Comparison of ENCODE assay signal across 8 mouse cellular contexts in the genomic region with DNA sequence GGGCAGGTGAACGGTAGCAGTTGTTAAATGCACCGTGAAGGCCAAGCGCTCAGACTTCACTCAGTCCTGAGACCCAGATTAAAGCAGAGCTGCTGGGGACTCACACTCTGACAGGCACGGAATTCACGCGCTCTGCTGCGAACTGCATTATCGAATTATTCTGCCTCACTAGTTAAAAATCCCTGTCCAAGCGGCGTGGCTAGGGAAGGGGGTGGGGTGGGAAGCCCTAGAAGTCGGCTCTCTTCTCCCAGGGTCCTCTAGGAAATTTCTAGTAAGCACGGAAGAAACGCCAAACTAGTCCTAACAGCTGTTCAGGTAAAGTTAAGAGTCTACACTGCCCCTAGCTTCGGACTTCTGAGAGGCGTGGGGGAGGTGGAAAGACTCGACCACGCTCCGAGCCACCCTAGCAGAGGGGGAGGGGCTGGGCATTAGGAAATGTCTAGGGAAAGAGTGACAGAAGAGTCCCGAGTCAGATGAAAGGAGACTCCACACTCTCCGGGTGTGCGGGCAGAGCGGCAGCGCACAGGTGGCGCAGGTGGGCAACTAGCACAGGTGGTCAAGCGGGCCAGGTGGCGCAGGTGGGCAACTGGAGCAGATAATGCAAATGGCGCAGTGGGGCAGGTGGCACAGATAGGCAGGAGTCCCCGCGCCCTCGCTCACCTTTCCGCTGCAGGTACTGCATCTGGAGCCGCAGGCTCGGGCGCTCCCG. TPM values are rescaled to one million over a fixed set of nuclear protein-coding genes. Genes with fewer than 3 reads are reported as not detected.
DNase-seq lines count a peak whose midpoint lies in the region; ATAC-seq and TF ChIP-seq lines count a peak whose summit lies in the region.

No protein-coding gene starts in this region.

- WGBS in hindbrain, embryonic 10.5 days = 1% methylated on average over 35 of the region's 35 CpGs
- WGBS in limb, embryonic 15.5 days = 2% methylated on average over 35 of the region's 35 CpGs

- peaks cover 12% of the 10 kb centered on the region for H3K4me1 ChIP-seq in testis, adult 2 months (ENCODE audit: control insufficient read depth, insufficient read depth, low read length)
- H3K4me1 ChIP-seq in hindbrain, embryonic 10.5 days (replicated peaks) = peaks cover 20% of the 10 kb centered on the region
- peaks cover 17% of the 10 kb centered on the region for H3K4me1 ChIP-seq in limb, embryonic 15.5 days

- H3K4me3 ChIP-seq in testis, adult 2 months (ENCODE audit: control insufficient read depth, low read depth, low read length) = peak overlapping the region; percentile 60
- peak overlapping the region; percentile 64 for H3K4me3 ChIP-seq in hindbrain, embryonic 10.5 days
- H3K4me3 ChIP-seq in limb, embryonic 15.5 days = peak overlapping the region; percentile 47

- H3K9ac ChIP-seq in limb, embryonic 15.5 days = 0 out of 2 replicates have a peak overlapping the region, but pooled peaks have one; percentile 11

- DNase-seq in testis, postnatal 14 days (ENCODE audit: low spot score) = no peak
- peak; percentile 63 for DNase-seq in embryo, embryonic 11 days
- peak; percentile 48 for DNase-seq in hindbrain, embryonic 10.5 days (ENCODE audit: low spot score)
- peak; percentile 30 for DNase-seq in naive thymus-derived CD4-positive, alpha-beta T cell, adult 2 months (ENCODE audit: low read depth)
- DNase-seq in left cerebral cortex, adult 8-10 months (ENCODE audit: low spot score in 2 of 2) = no peak
- DNase-seq in ovary, adult 18-20 months (ENCODE audit: low spot score) = no peak

- peak overlapping the region; percentile 90 for H3K4me2 ChIP-seq in limb, embryonic 15.5 days

- no peak for TF ChIP-seq CTCF in testis, adult 2 months (IDR thresholded peaks at IDR 0.05; ENCODE audit: control insufficient read depth, insufficient read depth, insufficient replicate concordance, low read depth, low read length)

- no peaks in the 10 kb centered on the region for H3K36me3 ChIP-seq in testis, adult 2 months (ENCODE audit: control insufficient read depth, insufficient read depth, low read length)
- H3K36me3 ChIP-seq in hindbrain, embryonic 10.5 days = no peaks in the 10 kb centered on the region
- H3K36me3 ChIP-seq in limb, embryonic 15.5 days = no peaks in the 10 kb centered on the region

- H3K27ac ChIP-seq in testis, adult 2 months (ENCODE audit: control insufficient read depth, insufficient read depth, low read depth, low read length) = no peak overlapping the region
- H3K27ac ChIP-seq in hindbrain, embryonic 10.5 days = peak overlapping the region; percentile 75
- H3K27ac ChIP-seq in limb, embryonic 15.5 days = no peak overlapping the region

- ATAC-seq in limb, embryonic 15.5 days (ENCODE audit: insufficient number of reproducible peaks, low FRiP score, low TSS enrichment, low read depth) = no peak

- no peak for TF ChIP-seq POLR2A in testis, adult 2 months (IDR thresholded peaks at IDR 0.05; ENCODE audit: control insufficient read depth, low read depth, low read length)

- peaks cover 10% of the 10 kb centered on the region; the same call in 1 of the 2 replicates for H3K9me3 ChIP-seq in hindbrain, embryonic 10.5 days
- no peaks in the 10 kb centered on the region for H3K9me3 ChIP-seq in limb, embryonic 15.5 days

- peaks cover 3% of the 10 kb centered on the region; the same call in 1 of the 2 replicates for H3K27me3 ChIP-seq in testis, adult 2 months (ENCODE audit: control insufficient read depth, insufficient read depth, low read length)
- peaks cover 53% of the 10 kb centered on the region for H3K27me3 ChIP-seq in hindbrain, embryonic 10.5 days (ENCODE audit: insufficient read depth, poor library complexity, severe bottlenecking)
- H3K27me3 ChIP-seq in limb, embryonic 15.5 days = peaks cover 38% of the 10 kb centered on the region

RNA-seq across cellular contexts. Expression of gene Tbc1d30, which starts 0.6 kb away (rescaled TPM):
- polyA plus RNA-seq in testis, adult 2 months (2012; rRNA removed) = 1.1 and 1.3 TPM in 2 replicates
- polyA plus RNA-seq in hindbrain, embryonic 10.5 days (2016; fragmentation: Nextera tagmentation; extraction: Ambion mirVana) = 3.1 and 4.1 TPM in 2 replicates
- polyA plus RNA-seq in limb, embryonic 15.5 days (2015; fragmentation: Nextera tagmentation; extraction: Ambion mirVana) = 1.1 TPM in 2 replicates
- 10 to 100 TPM; 80.6 to 89.9 (median 82.3) TPM for total RNA-seq in left cerebral cortex, adult 8-10 months (2022)

RNA-seq across cellular contexts. Expression of gene Gns, which starts 14.4 kb away (rescaled TPM):
- 14.5 and 14.7 TPM in 2 replicates for polyA plus RNA-seq in testis, adult 2 months (2012; rRNA removed)
- 39.5 and 39.9 TPM in 2 replicates for polyA plus RNA-seq in hindbrain, embryonic 10.5 days (2016; fragmentation: Nextera tagmentation; extraction: Ambion mirVana)
- polyA plus RNA-seq in limb, embryonic 15.5 days (2015; fragmentation: Nextera tagmentation; extraction: Ambion mirVana) = 46.0 and 47.6 TPM in 2 replicates
- total RNA-seq in left cerebral cortex, adult 8-10 months (2022) = 100 to 1,000 TPM in 2 of 4 experiments, 10 to 100 TPM in 2; 87.2 to 126 (median 99.0) TPM

Comparison
In these comparisons a context has a peak if more than half of its experiments do, and no peak if none do; other contexts are left out.
1. DNase-seq: peak in embryo, embryonic 11 days (single experiment), hindbrain, embryonic 10.5 days (single experiment) and naive thymus-derived CD4-positive, alpha-beta T cell, adult 2 months (single experiment); none in testis, postnatal 14 days (single experiment), left cerebral cortex, adult 8-10 months (0 of 2) and ovary, adult 18-20 months (single experiment).
2. Peak in every context shown above with its lines, with median percentiles within 50 percentile points of each other: H3K4me3 ChIP-seq.